Mouse (Mus musculus): Measurements from ENCODE around the gene Ercc6l2. TPM values are rescaled to one million over a fixed set of nuclear protein-coding genes. Genes with fewer than 3 reads are reported as not detected.
"Not testable (repeated sequence)": the region's sequence is repeated elsewhere in the genome, so short reads cannot be mapped to it uniquely, and the experiment has no call there.

The Ercc6l2 gene
- polyA plus RNA-seq, 1 experiment, result 3.7 TPM

GRCm38 (mm10) chr13:63917198-63917767, 102.2 kb downstream of the Ercc6l2 start:
- peaks cover 19% of the 10 kb centered on the region for H3K4me1 ChIP-seq (ENCODE audit: control insufficient read depth, insufficient read depth, low read length)
- no peak overlapping the region for H3K4me3 ChIP-seq (ENCODE audit: insufficient read depth, low read depth, low read length)
- no peak for TF ChIP-seq CTCF (conservative IDR thresholded peaks at IDR 0.05; ENCODE audit: insufficient read depth, insufficient read length, low read depth, low read length)
- no peak for TF ChIP-seq POLR2A (IDR thresholded peaks at IDR 0.05; ENCODE audit: low read depth, low read length)
- H3K27me3 ChIP-seq (replicated peaks; ENCODE audit: control insufficient read depth, insufficient read depth, low read length), result no peaks in the 10 kb centered on the region
- no peaks in the 10 kb centered on the region for H3K36me3 ChIP-seq (ENCODE audit: control insufficient read depth, insufficient read depth, low read length)
- 17% methylated on average over 11 of the region's 11 CpGs for WGBS
- peak; percentile 88 for DNase-seq
- H3K27ac ChIP-seq (ENCODE audit: insufficient read depth, low read depth, low read length), result peak overlapping the region; percentile 88

DNA sequence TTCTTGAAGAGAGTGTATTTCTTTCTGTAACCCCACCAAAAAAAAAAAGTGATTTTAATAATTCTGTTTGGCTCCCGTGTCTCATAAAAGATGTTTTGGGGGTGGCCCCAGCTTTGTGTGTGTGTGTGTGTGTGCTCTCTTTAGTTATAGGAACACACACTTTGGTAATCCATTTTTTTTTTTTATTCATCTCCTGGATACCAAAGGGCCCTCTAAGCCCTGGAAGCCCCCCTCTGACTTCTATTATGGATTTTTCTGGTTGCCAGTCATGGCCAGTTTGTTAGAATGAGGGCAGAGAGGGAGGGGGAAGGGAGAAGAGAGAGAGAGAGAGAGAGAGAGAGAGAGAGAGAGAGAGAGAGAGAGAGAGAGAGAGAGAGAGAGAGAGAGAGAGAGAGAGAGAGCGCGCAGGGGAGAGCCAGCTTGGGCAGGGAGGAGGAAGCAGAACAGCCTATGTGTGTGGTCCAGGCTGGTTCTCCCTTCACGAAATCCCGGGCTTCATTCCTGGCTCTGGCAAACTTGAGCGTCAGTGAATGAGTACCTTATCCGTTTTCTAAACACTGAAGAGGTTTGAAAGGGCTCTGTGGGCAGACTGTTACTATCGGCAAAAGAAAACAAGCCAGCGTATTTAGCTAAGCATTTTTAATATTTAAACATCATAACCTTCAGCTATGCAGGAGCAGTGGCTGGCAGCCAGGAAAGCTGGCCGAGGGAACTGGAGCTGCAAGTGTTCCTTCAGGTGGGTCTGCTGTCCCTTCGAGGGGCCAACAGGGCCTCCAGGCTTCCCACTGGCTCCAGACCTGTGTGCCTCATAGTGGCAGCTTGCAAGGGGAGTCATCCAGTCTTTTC, 103.0 kb downstream of the Ercc6l2 start:
- WGBS, result 15% methylated on average over 11 of the region's 11 CpGs
- TF ChIP-seq CTCF (conservative IDR thresholded peaks at IDR 0.05; ENCODE audit: insufficient read depth, insufficient read length, low read depth, low read length) (no peak), POLR2A (IDR thresholded peaks at IDR 0.05; ENCODE audit: low read depth, low read length) (no peak)
- Histone ChIP-seq H3K36me3 (ENCODE audit: control insufficient read depth, insufficient read depth, low read length) (no peaks in the 10 kb centered on the region), H3K27me3 (replicated peaks; ENCODE audit: control insufficient read depth, insufficient read depth, low read length) (no peaks in the 10 kb centered on the region), H3K27ac (ENCODE audit: insufficient read depth, low read depth, low read length) (peak overlapping the region; percentile 83), H3K4me1 (ENCODE audit: control insufficient read depth, insufficient read depth, low read length) (peaks cover 19% of the 10 kb centered on the region), H3K4me3 (ENCODE audit: insufficient read depth, low read depth, low read length) (no peak overlapping the region)
- peak; percentile 84 for DNase-seq

DNA sequence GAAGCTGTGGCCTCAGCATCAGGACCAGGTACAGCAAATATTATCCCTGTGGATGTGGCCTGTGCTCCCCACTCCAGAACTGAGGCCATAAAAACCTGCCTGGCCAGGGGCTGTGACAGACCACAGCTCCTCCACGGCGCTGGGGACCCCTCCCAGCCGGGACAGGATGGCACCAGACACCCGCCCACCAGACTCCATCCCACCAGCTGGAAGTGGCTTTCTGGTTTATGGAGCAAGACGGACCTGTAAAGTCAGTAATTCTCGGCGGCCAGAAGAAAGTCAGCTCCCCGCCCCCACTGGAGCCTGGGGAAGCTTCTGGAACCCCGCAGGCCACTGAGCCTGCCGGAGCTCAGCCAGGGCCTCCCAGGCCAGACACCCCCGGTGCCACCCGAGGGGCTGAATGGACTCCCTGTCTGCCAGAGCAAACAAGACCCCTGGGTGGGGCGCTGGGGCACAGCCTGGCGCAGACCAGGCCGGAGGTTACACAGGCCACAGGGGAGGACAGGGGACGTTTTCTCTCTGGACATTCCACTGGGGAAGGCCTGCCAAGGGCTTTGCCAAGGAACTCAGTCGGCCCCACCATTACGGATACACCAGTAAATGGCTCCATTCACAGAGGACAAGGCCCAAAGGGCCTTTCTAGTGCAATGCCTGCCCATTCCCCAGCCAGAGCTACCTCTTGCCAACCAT, 103.8 kb downstream of the Ercc6l2 start:
- H3K27me3 ChIP-seq (replicated peaks; ENCODE audit: control insufficient read depth, insufficient read depth, low read length), result no peaks in the 10 kb centered on the region
- TF ChIP-seq CTCF (conservative IDR thresholded peaks at IDR 0.05; ENCODE audit: insufficient read depth, insufficient read length, low read depth, low read length) (no peak), POLR2A (IDR thresholded peaks at IDR 0.05; ENCODE audit: low read depth, low read length) (no peak)
- no peaks in the 10 kb centered on the region for H3K36me3 ChIP-seq (ENCODE audit: control insufficient read depth, insufficient read depth, low read length)
- H3K27ac ChIP-seq (ENCODE audit: insufficient read depth, low read depth, low read length), result peak overlapping the region; percentile 83
- no peak overlapping the region for H3K4me3 ChIP-seq (ENCODE audit: insufficient read depth, low read depth, low read length)
- peak; percentile 51 for DNase-seq
- 36% methylated on average over 18 of the region's 18 CpGs for WGBS
- peaks cover 19% of the 10 kb centered on the region for H3K4me1 ChIP-seq (ENCODE audit: control insufficient read depth, insufficient read depth, low read length)

DNA sequence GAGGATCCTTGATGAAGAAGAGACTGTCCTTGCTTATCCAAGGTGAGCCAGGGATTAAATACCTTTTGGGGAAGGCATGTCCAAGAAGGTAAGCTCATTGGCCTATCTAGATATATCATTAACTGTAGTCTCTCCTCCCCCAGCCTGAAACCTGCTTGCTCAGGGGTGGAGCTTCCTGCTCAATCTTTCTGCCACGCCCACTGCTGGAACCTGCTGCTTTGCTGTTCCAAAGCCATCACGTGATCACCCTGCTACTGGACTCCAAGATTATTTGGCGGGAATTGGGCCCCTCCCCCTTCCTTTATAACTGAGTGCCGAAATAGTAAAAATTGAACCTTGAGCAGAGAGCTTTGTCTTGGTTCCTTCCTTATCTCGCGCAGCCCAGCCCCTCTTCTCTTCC, 109.0 kb downstream of the Ercc6l2 start:
- not testable (repeated sequence) for H3K27ac ChIP-seq (ENCODE audit: insufficient read depth, low read depth, low read length); H3K4me3 ChIP-seq (ENCODE audit: insufficient read depth, low read depth, low read length); H3K36me3 ChIP-seq (ENCODE audit: control insufficient read depth, insufficient read depth, low read length); H3K4me1 ChIP-seq (ENCODE audit: control insufficient read depth, insufficient read depth, low read length); H3K27me3 ChIP-seq (replicated peaks; ENCODE audit: control insufficient read depth, insufficient read depth, low read length)
- 65% methylated on average over 4 of the region's 6 CpGs for WGBS
- DNase-seq, result peak; percentile 44

DNA sequence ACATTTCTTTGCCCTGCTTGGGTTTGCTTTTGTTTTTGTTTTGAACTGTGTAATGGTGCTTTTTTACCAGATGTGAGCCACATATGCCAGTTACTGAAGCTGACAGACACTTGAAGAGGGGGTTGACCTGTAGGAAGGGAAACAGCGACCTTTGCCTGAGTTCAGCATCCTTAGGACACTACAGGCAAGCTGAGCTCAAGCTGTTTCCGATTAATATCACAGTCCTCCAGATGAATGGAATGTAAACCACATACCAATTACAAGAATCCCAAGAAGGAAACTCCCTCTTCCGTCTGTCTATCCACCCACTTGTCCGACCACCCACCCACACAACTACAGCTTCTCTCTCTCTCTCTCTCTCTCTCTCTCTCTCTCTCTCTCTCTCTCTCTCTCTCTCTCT, 112.3 kb downstream of the Ercc6l2 start:
- H3K27me3 ChIP-seq (replicated peaks; ENCODE audit: control insufficient read depth, insufficient read depth, low read length), result no peaks in the 10 kb centered on the region
- DNase-seq, result no peak
- no peaks in the 10 kb centered on the region; the same call in 1 of the 2 replicates for H3K4me1 ChIP-seq (ENCODE audit: control insufficient read depth, insufficient read depth, low read length)
- H3K4me3 ChIP-seq (ENCODE audit: insufficient read depth, low read depth, low read length), result no peak overlapping the region
- no peak overlapping the region for H3K27ac ChIP-seq (ENCODE audit: insufficient read depth, low read depth, low read length)
- H3K36me3 ChIP-seq (ENCODE audit: control insufficient read depth, insufficient read depth, low read length), result no peaks in the 10 kb centered on the region
- 67% methylated on average over 4 of the region's 4 CpGs for WGBS
- no peak for TF ChIP-seq CTCF (conservative IDR thresholded peaks at IDR 0.05; ENCODE audit: insufficient read depth, insufficient read length, low read depth, low read length)
- TF ChIP-seq POLR2A (IDR thresholded peaks at IDR 0.05; ENCODE audit: low read depth, low read length), result no peak

- Histone ChIP-seq H3K4me3 (ENCODE audit: insufficient read depth, low read depth, low read length) (no peak overlapping the region), H3K4me1 (ENCODE audit: control insufficient read depth, insufficient read depth, low read length) (no peaks in the 10 kb centered on the region; the same call in 1 of the 2 replicates), H3K27ac (ENCODE audit: insufficient read depth, low read depth, low read length) (no peak overlapping the region), H3K36me3 (ENCODE audit: control insufficient read depth, insufficient read depth, low read length) (no peaks in the 10 kb centered on the region), H3K27me3 (replicated peaks; ENCODE audit: control insufficient read depth, insufficient read depth, low read length) (no peaks in the 10 kb centered on the region)
- TF ChIP-seq CTCF (conservative IDR thresholded peaks at IDR 0.05; ENCODE audit: insufficient read depth, insufficient read length, low read depth, low read length) (no peak), POLR2A (IDR thresholded peaks at IDR 0.05; ENCODE audit: low read depth, low read length) (no peak)
- DNase-seq, result peak; percentile 30
- WGBS, result 33% methylated on average over 1 of the region's 1 CpGs
Observed at GRCm38 (mm10) chr13:63929351-63929750, 114.3 kb downstream of the Ercc6l2 start.

GRCm38 (mm10) chr13:63929917-63930515, 115.0 kb downstream of the Ercc6l2 start:
- Histone ChIP-seq H3K27me3 (replicated peaks; ENCODE audit: control insufficient read depth, insufficient read depth, low read length) (no peaks in the 10 kb centered on the region), H3K27ac (ENCODE audit: insufficient read depth, low read depth, low read length) (no peak overlapping the region), H3K4me1 (ENCODE audit: control insufficient read depth, insufficient read depth, low read length) (no peaks in the 10 kb centered on the region; the same call in 1 of the 2 replicates), H3K36me3 (ENCODE audit: control insufficient read depth, insufficient read depth, low read length) (no peaks in the 10 kb centered on the region), H3K4me3 (ENCODE audit: insufficient read depth, low read depth, low read length) (no peak overlapping the region)
- no peak for TF ChIP-seq POLR2A (IDR thresholded peaks at IDR 0.05; ENCODE audit: low read depth, low read length)
- TF ChIP-seq CTCF (conservative IDR thresholded peaks at IDR 0.05; ENCODE audit: insufficient read depth, insufficient read length, low read depth, low read length), result no peak
- DNase-seq, result no peak
- 74% methylated on average over 5 of the region's 5 CpGs for WGBS

Data from kidney, adult 2 months (tissue).